Mouse (Mus musculus): ENCODE results near the gene Hist1h2ac. TPM values are rescaled to one million over a fixed set of nuclear protein-coding genes. Genes with fewer than 3 reads are reported as not detected.
"Not testable (repeated sequence)": the region's sequence is repeated elsewhere in the genome, so short reads cannot be mapped to it uniquely, and the experiment has no call there.

Hist1h2ac gene
- total RNA-seq, 1 experiment = 112 TPM

GRCm38 (mm10) chr13:23684295-23684945, 672 bp upstream of the Hist1h2ac start:
- not testable (repeated sequence) for H3K4me1 ChIP-seq (ENCODE audit: control insufficient read depth in 2 of 2, insufficient read depth in 2 of 2, low read length in 2 of 2, poor library complexity in 1 of 2); H3K36me3 ChIP-seq (ENCODE audit: control insufficient read depth, insufficient read depth, low read length, poor library complexity, severe bottlenecking); H3K9me3 ChIP-seq (ENCODE audit: control insufficient read depth, insufficient read depth, low read depth, low read length)
- DNase-seq (ENCODE audit: low read depth, low spot score) = peak; percentile 68
- Histone ChIP-seq H3K27ac (ENCODE audit: insufficient read depth, low read depth, low read length, poor library complexity, severe bottlenecking) (peak overlapping the region; percentile 32; the same call in 1 of the 2 replicates), H3K9ac (ENCODE audit: insufficient read depth, low read depth, low read length, poor library complexity, severe bottlenecking) (peak overlapping the region; percentile 22; the same call in 1 of the 2 replicates), H3K4me3 (ENCODE audit: insufficient read depth in 1 of 2, low read depth in 1 of 2, low read length in 2 of 2, poor library complexity in 1 of 2, severe bottlenecking in 1 of 2) (peak overlapping the region; percentile 45 to 47)
- TF ChIP-seq HCFC1 (IDR thresholded peaks at IDR 0.05; ENCODE audit: borderline replicate concordance, insufficient read depth, low read length) (0 out of 2 replicates have a peak, but pooled peaks have one; percentile 24), ZNF384 (IDR thresholded peaks at IDR 0.05; ENCODE audit: low read depth, low read length) (peak; percentile 96)
- in situ Hi-C loops (cut with MboI; ENCODE audit: low sequenced_read_pairs in 2 of 2, unreplicated experiment in 2 of 2) = loop anchor here (5.0 to 25.0 kb wide), 2 partner anchors 52 to 1647 kb away; partner anchors contain the start of genes Hist1h2ag (in 1 of the 2), Hist1h2ah (in 1 of the 2), Hist1h2bj (in 1 of the 2) and Hist1h2bk (in 1 of the 2)

- Histone ChIP-seq H3K9ac (ENCODE audit: insufficient read depth, low read depth, low read length, poor library complexity, severe bottlenecking) (peak overlapping the region; percentile 79), H3K27ac (ENCODE audit: insufficient read depth, low read depth, low read length, poor library complexity, severe bottlenecking) (peak overlapping the region; percentile 86), H3K4me3 (ENCODE audit: insufficient read depth in 1 of 2, low read depth in 1 of 2, low read length in 2 of 2, poor library complexity in 1 of 2, severe bottlenecking in 1 of 2) (peak overlapping the region; percentile 56 to 71)
- H3K9me3 ChIP-seq (ENCODE audit: control insufficient read depth, insufficient read depth, low read depth, low read length); H3K4me1 ChIP-seq (ENCODE audit: control insufficient read depth in 2 of 2, insufficient read depth in 2 of 2, low read length in 2 of 2, poor library complexity in 1 of 2); H3K36me3 ChIP-seq (ENCODE audit: control insufficient read depth, insufficient read depth, low read length, poor library complexity, severe bottlenecking): not testable (repeated sequence)
- in situ Hi-C loops (cut with MboI; ENCODE audit: low sequenced_read_pairs in 2 of 2, unreplicated experiment in 2 of 2) = loop anchor here (5.0 to 25.0 kb wide), 2 partner anchors 51 to 1646 kb away; partner anchors contain the start of genes Hist1h2ag (in 1 of the 2), Hist1h2ah (in 1 of the 2), Hist1h2bj (in 1 of the 2) and Hist1h2bk (in 1 of the 2)
- peak; percentile 17 for DNase-seq (ENCODE audit: low read depth, low spot score)
These were observed 597 bp downstream of the Hist1h2ac start for GRCm38 (mm10) chr13:23682947-23683754.

GRCm38 (mm10) chr13:23682623-23682946, 1.2 kb downstream of the Hist1h2ac start:
- no peaks in the 10 kb centered on the region for H3K36me3 ChIP-seq (ENCODE audit: control insufficient read depth, insufficient read depth, low read length, poor library complexity, severe bottlenecking)
- no peaks in the 10 kb centered on the region for H3K9me3 ChIP-seq (ENCODE audit: control insufficient read depth, insufficient read depth, low read depth, low read length)
- H3K27ac ChIP-seq (ENCODE audit: insufficient read depth, low read depth, low read length, poor library complexity, severe bottlenecking) = peak overlapping the region; percentile 34; the same call in 1 of the 2 replicates
- peaks cover 0 to 4% of the 10 kb centered on the region in 2 experiments; a peak in 1 of 4 replicates for H3K4me1 ChIP-seq (ENCODE audit: control insufficient read depth in 2 of 2, insufficient read depth in 2 of 2, low read length in 2 of 2, poor library complexity in 1 of 2)
- H3K9ac ChIP-seq (ENCODE audit: insufficient read depth, low read depth, low read length, poor library complexity, severe bottlenecking) = peak overlapping the region; percentile 69
- no peak for TF ChIP-seq CHD2 (IDR thresholded peaks at IDR 0.05; ENCODE audit: low read depth, low read length)
- TF ChIP-seq MAFK (IDR thresholded peaks at IDR 0.05; ENCODE audit: insufficient read depth, low read depth, low read length) = no peak
- TF ChIP-seq HCFC1 (IDR thresholded peaks at IDR 0.05; ENCODE audit: borderline replicate concordance, insufficient read depth, low read length) = no peak
- no peak for TF ChIP-seq ZNF384 (IDR thresholded peaks at IDR 0.05; ENCODE audit: low read depth, low read length)
- no peak for TF ChIP-seq ZC3H11A (IDR thresholded peaks at IDR 0.05; ENCODE audit: borderline replicate concordance, low read depth, low read length)
- in situ Hi-C loops (cut with MboI; ENCODE audit: low sequenced_read_pairs in 2 of 2, unreplicated experiment in 2 of 2) = loop anchor here (5.0 to 25.0 kb wide), 2 partner anchors 50 to 1645 kb away; partner anchors contain the start of genes Hist1h2ag (in 1 of the 2), Hist1h2ah (in 1 of the 2), Hist1h2bj (in 1 of the 2) and Hist1h2bk (in 1 of the 2)
- peak overlapping the region; percentile 56 to 71 for H3K4me3 ChIP-seq (ENCODE audit: insufficient read depth in 1 of 2, low read depth in 1 of 2, low read length in 2 of 2, poor library complexity in 1 of 2, severe bottlenecking in 1 of 2)
- no peak for DNase-seq (ENCODE audit: low read depth, low spot score)

GRCm38 (mm10) chr13:23681990-23682582, 1.7 kb downstream of the Hist1h2ac start:
- Histone ChIP-seq H3K9ac (ENCODE audit: insufficient read depth, low read depth, low read length, poor library complexity, severe bottlenecking) (no peak overlapping the region), H3K4me3 (ENCODE audit: insufficient read depth in 1 of 2, low read depth in 1 of 2, low read length in 2 of 2, poor library complexity in 1 of 2, severe bottlenecking in 1 of 2) (no peak overlapping the region), H3K4me1 (ENCODE audit: control insufficient read depth in 2 of 2, insufficient read depth in 2 of 2, low read length in 2 of 2, poor library complexity in 1 of 2) (peaks cover 0 to 4% of the 10 kb centered on the region in 2 experiments; a peak in 1 of 4 replicates), H3K9me3 (ENCODE audit: control insufficient read depth, insufficient read depth, low read depth, low read length) (no peaks in the 10 kb centered on the region), H3K36me3 (ENCODE audit: control insufficient read depth, insufficient read depth, low read length, poor library complexity, severe bottlenecking) (no peaks in the 10 kb centered on the region), H3K27ac (ENCODE audit: insufficient read depth, low read depth, low read length, poor library complexity, severe bottlenecking) (no peak overlapping the region)
- TF ChIP-seq HCFC1 (IDR thresholded peaks at IDR 0.05; ENCODE audit: borderline replicate concordance, insufficient read depth, low read length) (no peak), MAFK (IDR thresholded peaks at IDR 0.05; ENCODE audit: insufficient read depth, low read depth, low read length) (no peak), ZC3H11A (IDR thresholded peaks at IDR 0.05; ENCODE audit: borderline replicate concordance, low read depth, low read length) (no peak), CHD2 (IDR thresholded peaks at IDR 0.05; ENCODE audit: low read depth, low read length) (no peak), ZNF384 (IDR thresholded peaks at IDR 0.05; ENCODE audit: low read depth, low read length) (no peak)
- in situ Hi-C loops (cut with MboI; ENCODE audit: low sequenced_read_pairs in 2 of 2, unreplicated experiment in 2 of 2) = loop anchor here (5.0 to 25.0 kb wide), 2 partner anchors 50 to 1645 kb away; partner anchors contain the start of genes Hist1h2ag (in 1 of the 2), Hist1h2ah (in 1 of the 2), Hist1h2bj (in 1 of the 2) and Hist1h2bk (in 1 of the 2)
- no peak for DNase-seq (ENCODE audit: low read depth, low spot score)
